Mouse (Mus musculus) erythroblast, embryonic 14.5 days (primary cell): ENCODE measurements around the gene Spz1.

Experiments
- GATA1 ChIP-seq: IDR thresholded peaks from 2 replicates; pipeline ENCODE4 v1.6.1; 2012; ENCODE audit warnings: low read length, inconsistent platforms, mixed read lengths
- TAL1 ChIP-seq: IDR thresholded peaks from 3 replicates; pipeline ENCODE4 v1.6.1; 2012; ENCODE audit warnings: low read length, inconsistent platforms, mixed read lengths

- TF ChIP-seq TAL1 (no peak), GATA1 (no peak)
Observed at GRCm38 (mm10) chr13:92533801-92534200, 42.2 kb downstream of the Spz1 start.
